Mouse (Mus musculus): ENCODE measurements around the gene Wdr59.

- TF ChIP-seq CTCF (IDR thresholded peaks at IDR 0.05; ENCODE audit: low read depth) (no peak), EP300 (IDR thresholded peaks at IDR 0.05; ENCODE audit: low read depth) (no peak)
These were observed 16.3 kb upstream of the Wdr59 start for GRCm38 (mm10) chr8:111538194-111538593.

Data from liver, embryonic 14.5 days (tissue).